Mouse (Mus musculus) telencephalon, adult 2 months (tissue): ENCODE results near the gene C2cd4c.

Source experiments
- DNase-seq: peaks from one replicate; pipeline ENCODE4 v3.0.0-alpha.2; 2011; ENCODE audit warnings: low read depth, low spot score

C2cd4c gene

GRCm38 (mm10) chr10:79612192-79613135 is 1.4 kb downstream of the C2cd4c start:
- DNase-seq, result no peak

- DNase-seq, result no peak
These were observed 2.5 kb downstream of the C2cd4c start for GRCm38 (mm10) chr10:79611296-79611695.

GRCm38 (mm10) chr10:79609276-79609675 is 4.5 kb downstream of the C2cd4c start:
- no peak for DNase-seq

- no peak for DNase-seq
These were observed 5.9 kb downstream of the C2cd4c start for GRCm38 (mm10) chr10:79607892-79608291.

GRCm38 (mm10) chr10:79606537-79606936 is 7.3 kb downstream of the C2cd4c start:
- DNase-seq, result no peak

- no peak for DNase-seq
These were observed 15.9 kb downstream of the C2cd4c start for GRCm38 (mm10) chr10:79597936-79598230.

- peak; percentile 87 for DNase-seq
These were observed 16.5 kb downstream of the C2cd4c start for GRCm38 (mm10) chr10:79597051-79597935.

GRCm38 (mm10) chr10:79595590-79595929 is 18.3 kb downstream of the C2cd4c start:
- no peak for DNase-seq

GRCm38 (mm10) chr10:79594872-79595589 is 18.8 kb downstream of the C2cd4c start:
- DNase-seq, result peak; percentile 58

- no peak for DNase-seq
These were observed 19.7 kb downstream of the C2cd4c start for GRCm38 (mm10) chr10:79594111-79594510.

- DNase-seq, result no peak
These were observed 23.1 kb downstream of the C2cd4c start for GRCm38 (mm10) chr10:79590702-79591101.

- DNase-seq, result no peak
These were observed 26.1 kb downstream of the C2cd4c start for GRCm38 (mm10) chr10:79587752-79588126.

- DNase-seq, result no peak
These were observed 26.6 kb downstream of the C2cd4c start, which contains the start of gene Theg for GRCm38 (mm10) chr10:79587061-79587751. Gene Theg, minus strand, starts transcription at chr10:79587331.

- no peak for DNase-seq
These were observed 27.6 kb downstream of the C2cd4c start for GRCm38 (mm10) chr10:79586243-79586642.

GRCm38 (mm10) chr10:79585723-79586122 is 28.1 kb downstream of the C2cd4c start:
- no peak for DNase-seq

GRCm38 (mm10) chr10:79585136-79585535 is 28.7 kb downstream of the C2cd4c start:
- no peak for DNase-seq

- no peak for DNase-seq
These were observed 29.4 kb downstream of the C2cd4c start for GRCm38 (mm10) chr10:79584426-79584825.

GRCm38 (mm10) chr10:79584021-79584420 is 29.8 kb downstream of the C2cd4c start:
- no peak for DNase-seq

GRCm38 (mm10) chr10:79581501-79581900 is 32.3 kb downstream of the C2cd4c start:
- DNase-seq, result no peak

- DNase-seq, result no peak
These were observed 33.0 kb downstream of the C2cd4c start for GRCm38 (mm10) chr10:79580811-79581210.

- no peak for DNase-seq
These were observed 33.5 kb downstream of the C2cd4c start for GRCm38 (mm10) chr10:79580356-79580755.
